Mouse (Mus musculus): Measurements from ENCODE around the gene Ipo5. TPM values are rescaled to one million over a fixed set of nuclear protein-coding genes. Genes with fewer than 3 reads are reported as not detected.

Gene Ipo5
- polyA plus RNA-seq, 1 experiment from 2014 or later: 96.3 TPM

GRCm38 (mm10) chr14:120945146-120945545 is 34.1 kb downstream of the Ipo5 start:
- peak; percentile 71 for ATAC-seq (ENCODE audit: low FRiP score, low TSS enrichment)
- H3K27ac ChIP-seq (ENCODE audit: low read length): peak overlapping the region; percentile 59; the same call in 1 of the 2 replicates
- WGBS: 31% methylated on average over 7 of the region's 7 CpGs

DNA sequence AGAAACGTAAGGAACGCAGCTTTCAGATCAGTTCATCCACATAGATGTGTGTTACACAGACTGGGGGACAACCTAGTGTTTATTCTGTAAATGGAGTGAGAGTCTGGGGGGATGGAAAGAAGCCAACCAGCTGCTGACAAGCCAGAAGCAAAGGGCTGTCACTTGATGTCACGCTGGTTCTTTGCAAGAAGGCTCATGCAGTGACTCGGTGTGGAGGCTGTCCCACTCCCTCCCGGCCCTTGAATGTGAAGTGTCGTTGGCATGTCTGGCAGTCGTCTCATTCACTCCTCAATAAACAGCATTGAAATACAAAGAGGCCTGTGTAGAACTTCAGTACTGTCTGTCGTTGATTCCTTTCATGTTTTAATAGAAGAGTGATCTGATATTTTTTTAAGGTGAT is 36.1 kb downstream of the Ipo5 start:
- no peak overlapping the region for H3K4me2 ChIP-seq (replicated peaks; ENCODE audit: low read depth, low read length)
- H3K9me3 ChIP-seq (ENCODE audit: low read length): peaks cover 8% of the 10 kb centered on the region
- H3K4me3 ChIP-seq (ENCODE audit: low read length): no peak overlapping the region
- peaks cover 58% of the 10 kb centered on the region for H3K36me3 ChIP-seq (ENCODE audit: insufficient read depth, low read length)
- ATAC-seq (ENCODE audit: low FRiP score, low TSS enrichment): no peak
- 0 out of 2 replicates have a peak, but pooled peaks cover 5% of the 10 kb centered on the region for H3K4me1 ChIP-seq (ENCODE audit: insufficient read depth, low read length)
- no peaks in the 10 kb centered on the region for H3K27me3 ChIP-seq (ENCODE audit: insufficient read depth, low read length)
- no peak overlapping the region for H3K27ac ChIP-seq (ENCODE audit: low read length)
- 76% methylated on average over 8 of the region's 8 CpGs for WGBS
- no peak overlapping the region for H3K9ac ChIP-seq (replicated peaks; ENCODE audit: low read length)

More at GRCm38 (mm10) chr14:120945146-120945545, 34.1 kb downstream of the Ipo5 start:
- H3K36me3 ChIP-seq (ENCODE audit: insufficient read depth, low read length): peaks cover 76% of the 10 kb centered on the region
- no peak overlapping the region for H3K4me3 ChIP-seq (ENCODE audit: low read length)
- H3K4me1 ChIP-seq (ENCODE audit: insufficient read depth, low read length): 0 out of 2 replicates have a peak, but pooled peaks cover 5% of the 10 kb centered on the region
- peaks cover 5% of the 10 kb centered on the region; the same call in 1 of the 2 replicates for H3K9me3 ChIP-seq (ENCODE audit: low read length)
- H3K27me3 ChIP-seq (ENCODE audit: insufficient read depth, low read length): no peaks in the 10 kb centered on the region
- H3K4me2 ChIP-seq (replicated peaks; ENCODE audit: low read depth, low read length): no peak overlapping the region
- no peak overlapping the region for H3K9ac ChIP-seq (replicated peaks; ENCODE audit: low read length)

- H3K9ac ChIP-seq (replicated peaks; ENCODE audit: low read length): no peak overlapping the region
- peaks cover 43% of the 10 kb centered on the region for H3K36me3 ChIP-seq (ENCODE audit: insufficient read depth, low read length)
- WGBS: 93% methylated on average over 5 of the region's 5 CpGs
- H3K27me3 ChIP-seq (ENCODE audit: insufficient read depth, low read length): no peaks in the 10 kb centered on the region
- no peak overlapping the region for H3K4me2 ChIP-seq (replicated peaks; ENCODE audit: low read depth, low read length)
- no peak for ATAC-seq (ENCODE audit: low FRiP score, low TSS enrichment)
- 0 out of 2 replicates have a peak, but pooled peaks cover 5% of the 10 kb centered on the region for H3K4me1 ChIP-seq (ENCODE audit: insufficient read depth, low read length)
- peaks cover 12% of the 10 kb centered on the region for H3K9me3 ChIP-seq (ENCODE audit: low read length)
- H3K4me3 ChIP-seq (ENCODE audit: low read length): no peak overlapping the region
- H3K27ac ChIP-seq (ENCODE audit: low read length): no peak overlapping the region
Measured at GRCm38 (mm10) chr14:120949002-120949401, 38.0 kb downstream of the Ipo5 start.

GRCm38 (mm10) chr14:120950068-120950467 is 39.0 kb downstream of the Ipo5 start:
- WGBS: 86% methylated on average over 2 of the region's 2 CpGs
- no peaks in the 10 kb centered on the region for H3K27me3 ChIP-seq (ENCODE audit: insufficient read depth, low read length)
- no peak overlapping the region for H3K4me2 ChIP-seq (replicated peaks; ENCODE audit: low read depth, low read length)
- H3K9me3 ChIP-seq (ENCODE audit: low read length): peaks cover 12% of the 10 kb centered on the region
- H3K4me3 ChIP-seq (ENCODE audit: low read length): no peak overlapping the region
- H3K4me1 ChIP-seq (ENCODE audit: insufficient read depth, low read length): 0 out of 2 replicates have a peak, but pooled peaks cover 3% of the 10 kb centered on the region
- H3K9ac ChIP-seq (replicated peaks; ENCODE audit: low read length): no peak overlapping the region
- peaks cover 34% of the 10 kb centered on the region for H3K36me3 ChIP-seq (ENCODE audit: insufficient read depth, low read length)
- ATAC-seq (ENCODE audit: low FRiP score, low TSS enrichment): no peak
- H3K27ac ChIP-seq (ENCODE audit: low read length): no peak overlapping the region

DNA sequence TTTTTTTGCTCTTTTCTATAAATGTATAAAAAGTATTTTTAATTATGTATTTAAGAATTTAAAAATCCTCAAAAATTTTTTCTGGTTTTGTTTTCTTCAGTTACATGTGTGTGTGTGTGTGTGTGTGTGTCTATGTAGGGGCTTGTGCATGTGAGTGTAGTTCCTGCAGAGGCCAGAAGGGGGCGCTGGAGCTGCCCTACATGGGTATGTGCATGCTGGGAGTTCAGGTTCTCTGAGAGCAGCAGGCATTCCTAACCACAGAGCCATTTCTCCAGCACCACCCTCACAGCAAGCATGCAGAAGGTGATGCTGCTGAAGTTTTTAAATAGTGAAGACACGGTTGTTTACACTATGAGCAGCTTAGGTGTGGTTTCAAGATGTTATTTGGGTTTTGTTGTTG is 41.4 kb downstream of the Ipo5 start:
- 58% methylated on average over 2 of the region's 2 CpGs for WGBS
- peaks cover 12% of the 10 kb centered on the region for H3K9me3 ChIP-seq (ENCODE audit: low read length)
- no peak for ATAC-seq (ENCODE audit: low FRiP score, low TSS enrichment)
- no peak overlapping the region for H3K27ac ChIP-seq (ENCODE audit: low read length)
- peaks cover 22% of the 10 kb centered on the region for H3K36me3 ChIP-seq (ENCODE audit: insufficient read depth, low read length)
- H3K27me3 ChIP-seq (ENCODE audit: insufficient read depth, low read length): no peaks in the 10 kb centered on the region
- H3K4me2 ChIP-seq (replicated peaks; ENCODE audit: low read depth, low read length): no peak overlapping the region
- H3K9ac ChIP-seq (replicated peaks; ENCODE audit: low read length): no peak overlapping the region
- H3K4me3 ChIP-seq (ENCODE audit: low read length): no peak overlapping the region
- H3K4me1 ChIP-seq (ENCODE audit: insufficient read depth, low read length): no peaks in the 10 kb centered on the region

DNA sequence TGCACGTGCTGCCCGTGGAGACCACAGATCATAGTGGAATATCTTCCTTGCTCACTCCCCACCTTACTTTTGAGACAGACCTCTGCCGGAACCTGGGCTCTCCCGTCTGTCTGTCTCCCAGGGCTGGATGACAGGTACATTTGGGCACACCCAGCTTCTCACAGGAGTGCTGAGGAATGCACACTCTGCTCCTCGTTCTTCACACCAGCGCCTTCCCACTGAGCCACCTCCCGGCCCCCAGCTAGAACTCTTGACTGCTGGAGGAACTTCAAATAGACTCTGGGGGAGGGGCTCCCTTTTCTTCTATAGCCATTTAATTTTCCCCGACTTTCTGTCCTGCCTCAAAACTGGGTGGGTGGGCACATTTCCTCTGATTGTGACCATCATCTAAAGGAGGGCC is 49.5 kb downstream of the Ipo5 start:
- Histone ChIP-seq H3K9ac (replicated peaks; ENCODE audit: low read length) (no peak overlapping the region), H3K4me1 (ENCODE audit: insufficient read depth, low read length) (no peaks in the 10 kb centered on the region), H3K9me3 (ENCODE audit: low read length) (no peaks in the 10 kb centered on the region), H3K27me3 (ENCODE audit: insufficient read depth, low read length) (no peaks in the 10 kb centered on the region), H3K4me3 (ENCODE audit: low read length) (no peak overlapping the region), H3K4me2 (replicated peaks; ENCODE audit: low read depth, low read length) (no peak overlapping the region), H3K36me3 (ENCODE audit: insufficient read depth, low read length) (no peaks in the 10 kb centered on the region), H3K27ac (ENCODE audit: low read length) (no peak overlapping the region)
- 52% methylated on average over 8 of the region's 8 CpGs for WGBS
- no peak for ATAC-seq (ENCODE audit: low FRiP score, low TSS enrichment)

DNA sequence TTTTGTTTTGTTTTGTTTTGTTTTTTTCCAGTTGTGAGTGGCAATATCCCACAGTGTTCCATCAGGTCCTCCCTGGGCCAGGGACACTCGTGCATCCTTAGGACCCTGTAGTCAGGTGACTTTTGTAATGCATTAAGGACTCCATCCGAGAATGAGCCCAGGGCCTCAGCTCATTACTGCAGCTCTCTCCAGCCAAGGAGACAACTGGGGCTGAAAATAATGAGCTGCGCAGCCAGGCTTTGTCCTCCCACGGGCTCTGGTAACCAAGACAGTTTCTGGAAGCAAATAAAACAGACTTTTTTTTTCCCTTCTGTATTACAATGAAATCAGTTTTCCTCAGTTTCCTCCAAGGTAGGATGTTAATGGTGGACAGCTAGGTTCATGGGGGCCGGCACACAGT is 50.0 kb downstream of the Ipo5 start:
- Histone ChIP-seq H3K27ac (ENCODE audit: low read length) (no peak overlapping the region), H3K27me3 (ENCODE audit: insufficient read depth, low read length) (no peaks in the 10 kb centered on the region), H3K4me2 (replicated peaks; ENCODE audit: low read depth, low read length) (no peak overlapping the region), H3K4me3 (ENCODE audit: low read length) (no peak overlapping the region), H3K36me3 (ENCODE audit: insufficient read depth, low read length) (no peaks in the 10 kb centered on the region), H3K9ac (replicated peaks; ENCODE audit: low read length) (no peak overlapping the region), H3K9me3 (ENCODE audit: low read length) (no peaks in the 10 kb centered on the region), H3K4me1 (ENCODE audit: insufficient read depth, low read length) (no peaks in the 10 kb centered on the region)
- WGBS: 36% methylated on average over 5 of the region's 5 CpGs
- peak; percentile 69; the same call in 1 of the 2 replicates for ATAC-seq (ENCODE audit: low FRiP score, low TSS enrichment)

DNA sequence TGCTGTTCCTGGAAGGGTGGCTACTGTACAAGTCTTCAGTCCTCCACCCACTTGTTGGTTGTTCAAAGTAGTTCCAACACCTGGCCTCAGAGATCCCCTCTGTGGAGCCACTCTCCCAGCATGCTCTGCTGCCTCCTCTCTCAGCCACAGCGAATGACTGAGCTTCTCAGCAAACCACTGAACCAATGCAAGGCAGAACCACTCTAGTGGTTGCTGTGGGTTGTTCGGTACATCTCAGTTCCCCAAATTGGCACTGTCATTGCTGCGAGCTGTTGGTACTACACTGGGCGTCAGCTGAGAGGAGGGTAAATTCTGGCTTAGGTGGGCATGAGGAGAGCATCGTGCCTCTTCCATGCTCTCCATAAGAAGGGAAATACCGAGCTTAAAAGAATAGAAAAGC is 56.0 kb downstream of the Ipo5 start:
- H3K4me3 ChIP-seq (ENCODE audit: low read length): no peak overlapping the region
- H3K4me1 ChIP-seq (ENCODE audit: insufficient read depth, low read length): no peaks in the 10 kb centered on the region
- WGBS: 89% methylated on average over 6 of the region's 6 CpGs

DNA sequence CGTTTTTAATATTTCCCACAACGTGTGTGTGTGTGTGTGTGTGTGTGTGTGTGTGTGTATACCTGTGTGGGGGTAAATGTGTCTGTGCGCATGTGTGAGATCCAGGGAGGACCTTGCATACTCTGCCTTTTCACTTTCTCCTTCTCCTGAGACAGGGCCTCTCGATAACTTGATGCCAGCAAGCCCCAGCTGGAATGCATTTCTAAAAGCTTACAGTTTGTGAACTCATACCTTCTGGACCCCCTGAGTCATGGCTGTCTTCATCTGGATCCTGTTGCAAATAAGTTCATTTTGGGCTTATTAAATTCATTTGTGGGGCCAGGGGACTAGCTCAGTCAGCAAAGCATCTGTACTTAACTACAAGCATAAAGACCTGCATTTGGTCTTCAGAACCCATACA is 57.7 kb downstream of the Ipo5 start:
- H3K27ac ChIP-seq (ENCODE audit: low read length): no peak overlapping the region
- no peak for ATAC-seq (ENCODE audit: low FRiP score, low TSS enrichment)
- no peaks in the 10 kb centered on the region for H3K36me3 ChIP-seq (ENCODE audit: insufficient read depth, low read length)
- H3K27me3 ChIP-seq (ENCODE audit: insufficient read depth, low read length): no peaks in the 10 kb centered on the region
- WGBS: 82% methylated on average over 4 of the region's 4 CpGs
- 0 out of 2 replicates have a peak, but pooled peaks cover 4% of the 10 kb centered on the region for H3K9me3 ChIP-seq (ENCODE audit: low read length)
- no peak overlapping the region for H3K9ac ChIP-seq (replicated peaks; ENCODE audit: low read length)
- no peak overlapping the region for H3K4me2 ChIP-seq (replicated peaks; ENCODE audit: low read depth, low read length)
- H3K4me1 ChIP-seq (ENCODE audit: insufficient read depth, low read length): no peaks in the 10 kb centered on the region
- H3K4me3 ChIP-seq (ENCODE audit: low read length): no peak overlapping the region

More for the DNA sequence above, 56.0 kb downstream of the Ipo5 start:
- Histone ChIP-seq H3K27me3 (ENCODE audit: insufficient read depth, low read length) (no peaks in the 10 kb centered on the region), H3K36me3 (ENCODE audit: insufficient read depth, low read length) (no peaks in the 10 kb centered on the region), H3K27ac (ENCODE audit: low read length) (no peak overlapping the region), H3K9ac (replicated peaks; ENCODE audit: low read length) (no peak overlapping the region), H3K9me3 (ENCODE audit: low read length) (0 out of 2 replicates have a peak, but pooled peaks cover 4% of the 10 kb centered on the region), H3K4me2 (replicated peaks; ENCODE audit: low read depth, low read length) (no peak overlapping the region)
- ATAC-seq (ENCODE audit: low FRiP score, low TSS enrichment): no peak

GRCm38 (mm10) chr14:120969673-120970072 is 58.6 kb downstream of the Ipo5 start:
- Histone ChIP-seq H3K9me3 (ENCODE audit: low read length) (0 out of 2 replicates have a peak, but pooled peaks cover 4% of the 10 kb centered on the region), H3K4me2 (replicated peaks; ENCODE audit: low read depth, low read length) (no peak overlapping the region), H3K9ac (replicated peaks; ENCODE audit: low read length) (no peak overlapping the region), H3K27ac (ENCODE audit: low read length) (no peak overlapping the region), H3K4me1 (ENCODE audit: insufficient read depth, low read length) (no peaks in the 10 kb centered on the region), H3K4me3 (ENCODE audit: low read length) (no peak overlapping the region), H3K27me3 (ENCODE audit: insufficient read depth, low read length) (no peaks in the 10 kb centered on the region), H3K36me3 (ENCODE audit: insufficient read depth, low read length) (no peaks in the 10 kb centered on the region)
- ATAC-seq (ENCODE audit: low FRiP score, low TSS enrichment): no peak
- WGBS: 70% methylated on average over 3 of the region's 3 CpGs
